Mouse (Mus musculus) midbrain, embryonic 12.5 days (tissue): Measurements from ENCODE around the gene Btrc. TPM values are rescaled to one million over a fixed set of nuclear protein-coding genes. Genes with fewer than 3 reads are reported as not detected.

Experiments used
- polyA plus RNA-seq: library from polyadenylated mRNA; unstranded; fragments of >200 nt; fragmentation: Nextera tagmentation; extraction: Ambion mirVana; gene quantifications from 2 replicates; pipeline ENCODE4 v1.2.1, GENCODE M21; 2016

Gene Btrc
- polyA plus RNA-seq, 1 experiment from 2014 or later: 56.5 TPM

Other genes starting within 250 kb of the Btrc start
- gene Tlx1, start 213.1 kb upstream of the Btrc start, polyA plus RNA-seq: 0.48 and 0.75 TPM in 2 replicates
- 0.06 and 0.12 TPM in 2 replicates for gene Lbx1, start 127.9 kb upstream of the Btrc start, polyA plus RNA-seq
- 15.9 and 17.0 TPM in 2 replicates for gene Poll, start 196.8 kb downstream of the Btrc start, polyA plus RNA-seq
- gene Gm17018, start 196.9 kb downstream of the Btrc start, polyA plus RNA-seq: 41.4 and 41.9 TPM in 2 replicates